Mouse (Mus musculus) monocyte, adult 5-6 weeks (primary cell): ENCODE measurements around the gene Tmem52. TPM values are rescaled to one million over a fixed set of nuclear protein-coding genes. Genes with fewer than 3 reads are reported as not detected.

Source experiments
- ATAC-seq: fragments of 153-309, 156-312 bp; replicated peaks from 2 replicates; pipeline ENCODE4 v1.8.0; 2017; ENCODE audit warnings: mild to moderate bottlenecking; ENCODE audit not compliant: low TSS enrichment, insufficient number of reproducible peaks, severe bottlenecking, poor library complexity, low FRiP score
- total RNA-seq: library from RNA; stranded (forward); fragments of 200-1000, 200-491, 200-594 nt; gene quantifications from 3 replicates; pipeline ENCODE4 v1.2.3, GENCODE M21; 2017

Tmem52 gene
- total RNA-seq, 1 experiment from 2014 or later: not detected

DNA sequence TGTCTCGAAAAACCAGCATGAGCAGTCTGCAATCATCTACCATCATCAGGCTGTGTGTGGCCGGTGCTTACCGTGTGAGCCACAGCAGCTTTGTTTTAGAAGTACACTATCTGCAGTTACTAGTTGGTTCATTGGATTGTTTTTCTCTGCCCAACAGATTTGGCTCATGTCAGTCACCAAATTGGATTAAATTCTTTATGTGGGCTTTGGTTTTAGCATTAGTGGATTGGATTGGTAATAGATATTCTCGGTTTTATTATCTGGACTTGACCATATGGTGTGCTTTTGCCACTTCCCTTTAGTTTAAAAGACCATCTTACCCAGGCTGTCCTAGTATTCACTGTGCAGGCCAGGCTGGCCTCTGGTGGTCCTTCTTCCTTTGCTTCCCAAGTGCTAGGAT lies 26.0 kb downstream of the Tmem52 start:
- no peak for ATAC-seq

DNA sequence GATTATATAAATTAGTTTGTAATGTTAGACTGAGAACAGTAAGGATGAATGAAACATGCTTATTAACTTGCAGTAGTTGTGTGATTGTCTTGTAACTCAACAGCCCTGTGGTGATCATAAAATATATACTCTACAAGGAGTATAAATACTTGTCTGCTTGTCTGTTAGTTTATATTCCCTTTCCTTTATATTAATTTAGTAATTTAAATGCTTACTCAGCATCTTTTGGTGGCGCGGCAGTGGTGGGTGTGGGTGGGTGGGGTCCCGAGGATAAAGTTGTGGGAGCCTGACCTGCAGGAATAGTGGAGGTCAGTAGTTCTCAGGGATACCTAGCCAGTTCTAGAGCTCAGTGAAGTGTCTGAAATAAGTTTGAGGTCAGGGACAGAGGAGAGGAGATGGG lies 29.0 kb downstream of the Tmem52 start:
- no peak for ATAC-seq

DNA sequence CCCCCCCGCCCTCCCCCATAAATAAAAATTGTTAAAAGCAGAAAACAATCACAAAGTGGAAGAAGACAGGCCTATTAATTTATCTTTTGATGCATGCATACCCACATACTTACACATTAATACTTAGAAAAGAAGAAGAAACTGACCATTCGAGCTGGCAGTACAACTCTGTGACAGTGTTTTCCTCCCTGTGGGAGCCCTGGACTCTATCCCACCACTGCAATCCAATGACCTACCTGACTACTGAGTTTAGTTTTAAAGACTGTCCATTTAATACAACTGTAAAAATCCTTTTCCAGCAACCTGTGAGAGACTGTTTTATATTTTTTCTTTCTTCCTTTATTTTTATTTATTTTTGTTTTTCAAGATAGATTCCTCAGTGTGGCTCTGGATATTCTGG lies 32.2 kb downstream of the Tmem52 start:
- ATAC-seq: no peak

DNA sequence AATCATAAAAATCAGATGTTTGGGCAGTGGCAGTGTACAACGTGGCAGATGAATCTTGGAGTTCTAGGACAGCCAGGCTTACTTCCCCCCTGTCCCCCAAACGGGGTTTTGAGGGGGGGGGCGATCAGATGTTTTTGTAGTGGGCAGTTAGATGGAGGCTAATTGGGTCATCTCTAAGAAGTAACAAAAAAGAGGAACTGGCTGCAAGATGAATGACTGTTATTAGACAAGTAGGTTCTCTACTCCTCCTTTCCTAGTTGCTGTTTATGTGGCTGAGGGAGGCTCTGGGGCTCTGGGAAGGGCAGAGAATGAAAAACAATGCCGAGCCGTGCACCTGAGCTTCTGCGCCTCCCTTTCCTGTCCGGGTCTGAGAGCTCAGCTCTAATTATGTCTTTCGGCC lies 36.2 kb downstream of the Tmem52 start:
- peak; percentile 40; the same call in 1 of the 2 replicates for ATAC-seq

DNA sequence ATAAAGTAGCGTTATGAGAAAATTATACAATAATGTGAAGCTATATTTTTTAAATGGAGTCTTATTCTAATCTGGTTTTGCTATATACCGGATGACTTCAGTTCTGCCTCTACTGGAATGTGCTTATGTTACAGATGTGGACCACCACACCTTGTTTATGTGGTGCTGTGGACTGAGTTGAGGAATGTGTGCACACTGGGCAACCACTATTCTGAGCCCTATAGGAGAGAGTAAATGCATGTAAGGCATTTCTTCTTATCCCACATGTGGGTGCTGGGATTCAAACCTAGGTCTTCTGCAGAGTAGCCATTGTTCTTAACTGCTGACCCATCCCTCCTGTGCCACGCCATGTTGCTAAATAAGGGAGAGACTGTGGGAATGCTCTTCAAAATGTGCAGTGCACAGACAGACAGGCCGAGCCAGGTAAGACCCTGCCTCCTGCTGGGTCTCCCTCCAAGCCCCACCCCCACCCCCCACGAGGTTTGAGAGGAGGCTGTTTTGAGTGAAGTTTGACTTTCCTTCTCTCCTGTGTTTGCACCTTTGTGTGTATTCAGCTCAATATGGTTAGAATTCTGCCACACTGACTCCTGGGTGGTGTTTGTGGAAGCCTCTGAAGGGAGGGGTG lies 36.9 kb downstream of the Tmem52 start:
- no peak for ATAC-seq

DNA sequence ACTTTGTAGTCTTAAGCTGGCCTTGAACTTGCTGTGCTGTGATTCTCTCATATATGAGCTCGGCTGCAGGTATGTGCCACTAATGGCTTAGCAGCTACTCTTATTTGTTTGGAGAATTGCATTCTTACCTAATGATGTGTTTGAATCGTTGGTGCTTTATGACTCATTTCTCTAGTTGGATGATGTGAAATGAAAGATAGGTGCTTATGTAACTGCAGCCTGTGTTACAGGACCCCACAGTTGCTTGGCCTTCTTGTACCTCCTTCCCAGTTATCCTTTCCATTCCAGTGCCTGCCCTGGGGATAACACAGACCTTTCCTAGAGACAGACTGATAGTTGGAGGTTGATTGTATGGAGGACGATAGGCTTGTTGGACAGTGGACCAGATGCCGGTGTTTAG lies 39.7 kb downstream of the Tmem52 start:
- no peak for ATAC-seq

DNA sequence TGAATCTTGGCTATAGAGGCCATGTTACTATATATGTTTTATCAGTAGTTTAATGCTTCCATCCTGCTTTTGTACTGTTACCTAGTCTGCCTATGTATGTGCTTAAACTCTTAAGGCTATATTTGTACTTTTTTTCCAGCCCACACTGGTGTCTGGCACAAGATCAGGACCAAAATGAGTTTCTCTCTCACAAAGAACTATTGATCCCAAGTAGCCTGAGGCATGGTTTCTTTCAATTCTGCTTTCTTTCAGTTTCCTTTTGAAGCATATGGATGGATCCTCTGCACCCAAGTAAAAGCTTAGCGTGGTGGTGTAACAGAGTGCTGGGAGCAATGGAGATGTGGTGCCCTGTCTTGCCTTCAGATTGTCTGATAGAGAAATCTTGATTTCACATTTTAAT lies 42.1 kb downstream of the Tmem52 start:
- ATAC-seq: no peak

DNA sequence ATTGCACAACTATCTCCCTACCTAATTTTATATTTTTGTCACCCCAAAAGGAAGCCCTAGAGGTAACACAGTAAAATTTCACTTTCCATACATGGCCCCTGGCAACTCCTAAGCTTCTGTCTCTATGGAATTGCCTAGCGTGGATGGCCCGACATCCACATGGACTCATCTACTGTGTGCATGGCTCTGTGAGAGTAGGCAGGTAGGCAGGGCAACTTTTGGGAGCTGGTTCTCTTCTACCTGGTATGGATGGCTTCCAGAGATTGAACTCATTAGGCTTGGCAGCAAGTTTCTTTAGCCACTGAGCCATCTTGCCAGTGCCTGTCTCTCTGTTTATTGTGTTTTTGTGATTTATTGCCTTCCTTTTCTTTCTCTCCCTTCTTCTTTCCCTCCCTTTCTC lies 45.9 kb downstream of the Tmem52 start:
- ATAC-seq: no peak

DNA sequence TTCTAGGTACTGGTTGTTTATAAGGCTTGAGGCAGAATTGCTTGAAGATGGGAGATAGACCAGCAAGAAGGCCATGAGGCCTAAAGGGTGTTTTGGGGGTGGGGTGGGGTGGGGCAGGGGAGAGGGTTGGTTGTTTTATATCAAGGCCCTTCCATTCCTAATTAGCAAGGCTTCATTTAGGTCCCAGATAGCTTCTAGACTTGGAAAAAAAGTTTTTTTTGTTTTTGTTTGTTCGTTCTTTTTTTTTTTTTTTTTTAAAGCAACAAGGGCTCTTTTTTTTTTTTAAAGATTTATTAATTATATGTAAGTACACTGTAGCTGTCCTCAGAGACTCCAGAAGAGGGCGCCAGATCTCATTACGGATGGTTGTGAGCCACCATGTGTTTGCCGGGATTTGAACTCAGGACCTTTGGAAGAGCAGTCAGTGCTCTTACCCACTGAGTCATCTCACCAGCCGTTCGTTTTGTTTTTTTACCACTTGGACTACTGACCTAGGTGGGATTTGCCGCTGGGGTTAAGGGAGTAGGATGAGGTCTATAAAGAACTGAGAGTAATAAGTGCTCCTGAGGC lies 49.1 kb downstream of the Tmem52 start:
- no peak for ATAC-seq

Other genes starting within 250 kb of the Tmem52 start
- gene Ski, start 246.5 kb upstream of the Tmem52 start, total RNA-seq: 13.5 to 26.2 TPM (median 17.7 TPM) in 3 replicates
- gene Faap20, start 219.3 kb upstream of the Tmem52 start, total RNA-seq: 15.4 to 17.5 TPM (median 17.0 TPM) in 3 replicates
- gene Prkcz, start 107.8 kb upstream of the Tmem52 start, total RNA-seq: 0.78 to 2.3 TPM in 2 of 3 replicates, not detected in the other
- gene Gabrd, start 71.0 kb upstream of the Tmem52 start, total RNA-seq: 1.1 TPM in 1 of 3 replicates, not detected in the others
- gene Cfap74, start 59.9 kb upstream of the Tmem52 start, total RNA-seq: 0.64 to 2.0 TPM (median 1.7 TPM) in 3 replicates
- gene Gnb1, start 22.2 kb downstream of the Tmem52 start, total RNA-seq: 150 to 269 TPM (median 199 TPM) in 3 replicates
- gene Nadk, start 93.3 kb downstream of the Tmem52 start, total RNA-seq: 392 to 513 TPM (median 506 TPM) in 3 replicates
- gene Slc35e2, start 132.3 kb downstream of the Tmem52 start, total RNA-seq: 6.5 to 13.6 TPM (median 9.2 TPM) in 3 replicates
- gene Cdk11b, start 155.7 kb downstream of the Tmem52 start, total RNA-seq: 145 to 205 TPM (median 169 TPM) in 3 replicates
- gene Gm10563, start 176.3 kb downstream of the Tmem52 start, total RNA-seq: not detected in 3 replicates
- not detected in 3 replicates for gene Mmp23, start 184.3 kb downstream of the Tmem52 start, total RNA-seq
- gene Mib2, start 200.1 kb downstream of the Tmem52 start, total RNA-seq: 14.3 to 35.4 TPM (median 16.5 TPM) in 3 replicates
- 0.21 to 0.68 TPM (median 0.48 TPM) in 3 replicates for gene Fndc10, start 225.2 kb downstream of the Tmem52 start, total RNA-seq
- 131 to 171 TPM (median 143 TPM) in 3 replicates for gene Ssu72, start 235.7 kb downstream of the Tmem52 start, total RNA-seq